Mouse (Mus musculus): ENCODE results near the gene Syn3. TPM values are rescaled to one million over a fixed set of nuclear protein-coding genes. Genes with fewer than 3 reads are reported as not detected.

Syn3 gene
- total and polyA plus RNA-seq, 2 experiments from 2014 or later: 22.0 to 67.0 TPM

DNA sequence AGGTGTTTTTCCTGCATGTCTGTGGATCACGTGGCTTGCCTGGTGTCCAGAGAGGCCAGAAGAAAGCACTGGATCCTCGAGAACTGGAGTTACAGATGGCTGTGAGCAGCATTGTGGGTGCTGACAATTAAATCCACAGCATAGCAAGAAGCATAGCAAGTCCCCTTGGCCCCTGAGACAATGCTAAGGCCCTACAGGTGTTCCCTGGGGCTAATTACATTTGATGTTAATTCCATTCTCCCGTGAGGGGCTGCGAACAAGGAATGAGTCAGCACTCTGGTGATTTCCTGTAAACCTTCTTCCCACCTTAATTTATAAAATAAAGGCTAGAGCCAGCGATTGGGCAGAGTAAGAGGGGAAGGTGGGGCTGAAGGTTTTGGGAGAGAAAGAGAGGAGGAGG is 479.9 kb downstream of the Syn3 start:
- DNase-seq (ENCODE audit: low spot score): no peak
- 34% methylated on average over 5 of the region's 5 CpGs for WGBS
- no peak overlapping the region for H3K4me2 ChIP-seq (ENCODE audit: low read depth, low read length, poor library complexity, severe bottlenecking)
- no peaks in the 10 kb centered on the region for H3K4me1 ChIP-seq (ENCODE audit: insufficient read depth, low read length)
- ATAC-seq (ENCODE audit: low FRiP score): no peak
- no peak for TF ChIP-seq CTCF (IDR thresholded peaks at IDR 0.05)
- H3K9me3 ChIP-seq (ENCODE audit: low read length): no peaks in the 10 kb centered on the region
- H3K27ac ChIP-seq (ENCODE audit: low read depth, low read length): no peak overlapping the region
- no peaks in the 10 kb centered on the region for H3K27me3 ChIP-seq (ENCODE audit: insufficient read depth, low read length)
- H3K36me3 ChIP-seq (ENCODE audit: insufficient read depth, low read length): no peaks in the 10 kb centered on the region
- H3K4me3 ChIP-seq (ENCODE audit: low read depth, low read length): no peak overlapping the region
- H3K9ac ChIP-seq (replicated peaks; ENCODE audit: low read length, poor library complexity, severe bottlenecking): no peak overlapping the region

- ATAC-seq (ENCODE audit: low FRiP score) (no peak), DNase-seq (ENCODE audit: low spot score) (no peak)
- Histone ChIP-seq H3K4me2 (ENCODE audit: low read depth, low read length, poor library complexity, severe bottlenecking) (no peak overlapping the region), H3K4me1 (ENCODE audit: insufficient read depth, low read length) (no peaks in the 10 kb centered on the region), H3K27ac (ENCODE audit: low read depth, low read length) (no peak overlapping the region), H3K9ac (replicated peaks; ENCODE audit: low read length, poor library complexity, severe bottlenecking) (no peak overlapping the region), H3K27me3 (ENCODE audit: insufficient read depth, low read length) (no peaks in the 10 kb centered on the region), H3K9me3 (ENCODE audit: low read length) (no peaks in the 10 kb centered on the region), H3K36me3 (ENCODE audit: insufficient read depth, low read length) (no peaks in the 10 kb centered on the region), H3K4me3 (ENCODE audit: low read depth, low read length) (no peak overlapping the region)
- 94% methylated on average over 7 of the region's 7 CpGs for WGBS
- TF ChIP-seq CTCF (IDR thresholded peaks at IDR 0.05): no peak
These were observed 480.9 kb downstream of the Syn3 start for GRCm38 (mm10) chr10:86017781-86018180.

GRCm38 (mm10) chr10:86011781-86012180 is 486.9 kb downstream of the Syn3 start, which contains the start of gene Bpifc:
Bpifc (minus strand) TSS chr10:86011895.
- H3K4me1 ChIP-seq (ENCODE audit: insufficient read depth, low read length): no peaks in the 10 kb centered on the region
- no peaks in the 10 kb centered on the region for H3K36me3 ChIP-seq (ENCODE audit: insufficient read depth, low read length)
- no peak for TF ChIP-seq CTCF (IDR thresholded peaks at IDR 0.05)
- no peak within 1 kb of the TSS for H3K27ac ChIP-seq (ENCODE audit: low read depth, low read length)
- DNase-seq (ENCODE audit: low spot score) (no peak), ATAC-seq (ENCODE audit: low FRiP score) (no peak)
- H3K9ac ChIP-seq (replicated peaks; ENCODE audit: low read length, poor library complexity, severe bottlenecking): no peak within 1 kb of the TSS
- H3K9me3 ChIP-seq (ENCODE audit: low read length): no peaks in the 10 kb centered on the region
- 94% methylated on average over 2 of the region's 2 CpGs for WGBS
- H3K4me2 ChIP-seq (ENCODE audit: low read depth, low read length, poor library complexity, severe bottlenecking): no peak within 1 kb of the TSS
- no peaks in the 10 kb centered on the region for H3K27me3 ChIP-seq (ENCODE audit: insufficient read depth, low read length)
- H3K4me3 ChIP-seq (ENCODE audit: low read depth, low read length): no peak within 1 kb of the TSS

DNA sequence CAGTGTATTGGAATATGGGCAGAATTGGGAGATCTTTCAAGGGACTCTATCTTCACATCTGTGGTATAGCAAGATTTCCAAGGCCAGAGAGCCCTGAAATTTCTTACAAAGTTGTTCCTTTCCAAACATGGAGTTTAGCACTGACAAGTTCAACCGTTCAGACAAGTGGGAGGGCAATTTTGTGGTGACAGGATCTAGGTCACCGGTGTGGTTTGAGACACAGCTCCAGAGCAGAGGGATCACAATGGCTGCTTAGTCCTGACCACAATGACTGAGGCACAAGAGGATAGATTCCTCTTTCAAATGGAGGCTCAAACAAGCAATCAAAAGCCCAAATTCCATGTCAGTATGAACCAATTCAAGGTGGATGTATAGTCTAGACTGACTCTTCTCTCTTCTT is 487.5 kb downstream of the Syn3 start:
- 91% methylated on average over 2 of the region's 2 CpGs for WGBS
- Histone ChIP-seq H3K4me3 (ENCODE audit: low read depth, low read length) (no peak overlapping the region), H3K9me3 (ENCODE audit: low read length) (no peaks in the 10 kb centered on the region), H3K36me3 (ENCODE audit: insufficient read depth, low read length) (no peaks in the 10 kb centered on the region), H3K4me1 (ENCODE audit: insufficient read depth, low read length) (no peaks in the 10 kb centered on the region), H3K4me2 (ENCODE audit: low read depth, low read length, poor library complexity, severe bottlenecking) (no peak overlapping the region), H3K27ac (ENCODE audit: low read depth, low read length) (no peak overlapping the region), H3K9ac (replicated peaks; ENCODE audit: low read length, poor library complexity, severe bottlenecking) (no peak overlapping the region), H3K27me3 (ENCODE audit: insufficient read depth, low read length) (no peaks in the 10 kb centered on the region)
- DNase-seq (ENCODE audit: low spot score) (no peak), ATAC-seq (ENCODE audit: low FRiP score) (no peak)
- TF ChIP-seq CTCF (IDR thresholded peaks at IDR 0.05): no peak

- Histone ChIP-seq H3K9me3 (ENCODE audit: low read length) (no peaks in the 10 kb centered on the region), H3K27ac (ENCODE audit: low read depth, low read length) (no peak overlapping the region), H3K4me3 (ENCODE audit: low read depth, low read length) (no peak overlapping the region), H3K4me2 (ENCODE audit: low read depth, low read length, poor library complexity, severe bottlenecking) (no peak overlapping the region), H3K27me3 (ENCODE audit: insufficient read depth, low read length) (no peaks in the 10 kb centered on the region), H3K9ac (replicated peaks; ENCODE audit: low read length, poor library complexity, severe bottlenecking) (no peak overlapping the region), H3K4me1 (ENCODE audit: insufficient read depth, low read length) (no peaks in the 10 kb centered on the region), H3K36me3 (ENCODE audit: insufficient read depth, low read length) (no peaks in the 10 kb centered on the region)
- no peak for ATAC-seq (ENCODE audit: low FRiP score)
- no peak for DNase-seq (ENCODE audit: low spot score)
- no peak for TF ChIP-seq CTCF (IDR thresholded peaks at IDR 0.05)
- 73% methylated on average over 6 of the region's 6 CpGs for WGBS
These were observed 488.1 kb downstream of the Syn3 start for GRCm38 (mm10) chr10:86010636-86011035.

DNA sequence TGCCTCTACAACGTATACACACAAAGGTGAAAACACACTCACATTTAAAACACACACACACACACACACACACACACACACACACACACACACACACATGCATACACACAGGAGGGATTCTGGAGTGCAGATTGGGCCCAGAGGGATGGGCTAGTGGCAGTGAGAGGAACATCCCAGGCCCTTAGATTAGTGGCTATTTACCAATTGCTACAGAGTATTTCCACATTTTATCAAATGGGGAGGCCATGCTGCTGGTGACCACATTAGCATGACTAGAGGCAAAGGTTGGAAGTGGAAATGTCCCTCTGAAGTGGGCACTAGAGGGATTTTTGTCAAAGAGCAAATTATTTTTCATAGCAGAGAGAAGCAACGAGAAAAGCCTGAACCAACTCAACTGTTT is 489.0 kb downstream of the Syn3 start:
- Histone ChIP-seq H3K4me2 (ENCODE audit: low read depth, low read length, poor library complexity, severe bottlenecking) (no peak overlapping the region), H3K4me3 (ENCODE audit: low read depth, low read length) (no peak overlapping the region), H3K9ac (replicated peaks; ENCODE audit: low read length, poor library complexity, severe bottlenecking) (no peak overlapping the region), H3K27me3 (ENCODE audit: insufficient read depth, low read length) (no peaks in the 10 kb centered on the region), H3K36me3 (ENCODE audit: insufficient read depth, low read length) (no peaks in the 10 kb centered on the region), H3K27ac (ENCODE audit: low read depth, low read length) (no peak overlapping the region), H3K4me1 (ENCODE audit: insufficient read depth, low read length) (no peaks in the 10 kb centered on the region), H3K9me3 (ENCODE audit: low read length) (no peaks in the 10 kb centered on the region)
- no peak for TF ChIP-seq CTCF (IDR thresholded peaks at IDR 0.05)
- no peak for ATAC-seq (ENCODE audit: low FRiP score)
- WGBS: 86% methylated on average over 2 of the region's 2 CpGs
- no peak for DNase-seq (ENCODE audit: low spot score)
